Mouse (Mus musculus) kidney, embryonic 14.5 days (tissue): Measurements from ENCODE around the gene Map7. TPM values are rescaled to one million over a fixed set of nuclear protein-coding genes. Genes with fewer than 3 reads are reported as not detected.

ENCODE experiments used
- ATAC-seq: fragments of 200-750 bp; cut with Nextera tagmentation; 2 replicates; pipeline ENCODE4 v1.8.0; 2017; ENCODE audit warnings: moderate number of reproducible peaks, mild to moderate bottlenecking, moderate TSS enrichment, moderate library complexity; ENCODE audit not compliant: low FRiP score, low TSS enrichment
- H3K27ac ChIP-seq: fragments of 300-500 bp; sonication (generic); 2 replicates; pipeline ENCODE4 v1.5.1; 2014; ENCODE audit warnings: low read depth, mild to moderate bottlenecking, low read length, moderate library complexity, mixed read lengths
- H3K27me3 ChIP-seq: fragments of 300-500 bp; sonication (generic); 2 replicates; pipeline ENCODE4 v1.6.1; 2014; ENCODE audit warnings: mild to moderate bottlenecking, low read length; ENCODE audit not compliant: control insufficient read depth, insufficient read depth
- H3K36me3 ChIP-seq: fragments of 300-500 bp; sonication (generic); 2 replicates; pipeline ENCODE4 v1.6.1; 2014; ENCODE audit warnings: low read length, mixed read lengths; ENCODE audit not compliant: control insufficient read depth, insufficient read depth
- H3K4me1 ChIP-seq: fragments of 300-500 bp; sonication (generic); 2 replicates; pipeline ENCODE4 v1.6.1; 2014; ENCODE audit warnings: low read length, mixed read lengths; ENCODE audit not compliant: control insufficient read depth, insufficient read depth
- H3K4me2 ChIP-seq: fragments of 300-500 bp; sonication (generic); replicated peaks from 2 replicates; pipeline ENCODE4 v1.6.1; 2014; ENCODE audit warnings: low read depth, mild to moderate bottlenecking, low read length
- H3K4me3 ChIP-seq: fragments of 300-500 bp; sonication (generic); 2 replicates; pipeline ENCODE4 v1.5.1; 2014; ENCODE audit warnings: mild to moderate bottlenecking, low read length
- H3K9ac ChIP-seq: fragments of 300-500 bp; sonication (generic); 2 replicates; pipeline ENCODE4 v1.6.1; 2014; ENCODE audit warnings: low read depth, mild to moderate bottlenecking, low read length, moderate library complexity
- H3K9me3 ChIP-seq: fragments of 300-500 bp; sonication (generic); 2 replicates; pipeline ENCODE4 v1.6.1; 2016; ENCODE audit warnings: low read length; ENCODE audit not compliant: control insufficient read depth
- WGBS: fragments of 180-500 bp; shearing (Covaris S2); extraction: QIAGEN DNeasy Blood & Tissue Kit; methylation state at CpG from one replicate; pipeline ENCODE4 v1.1.7; 2014; 5-methylcytosine and 5-hydroxymethylcytosine counted together
- polyA plus RNA-seq: library from polyadenylated mRNA; unstranded; fragments of >200 nt; fragmentation: Nextera tagmentation; extraction: Ambion mirVana; gene quantifications from 2 replicates; pipeline ENCODE4 v1.2.1, GENCODE M21; 2014

The Map7 gene
- polyA plus RNA-seq, 1 experiment from 2014 or later, result 19.6 TPM

DNA sequence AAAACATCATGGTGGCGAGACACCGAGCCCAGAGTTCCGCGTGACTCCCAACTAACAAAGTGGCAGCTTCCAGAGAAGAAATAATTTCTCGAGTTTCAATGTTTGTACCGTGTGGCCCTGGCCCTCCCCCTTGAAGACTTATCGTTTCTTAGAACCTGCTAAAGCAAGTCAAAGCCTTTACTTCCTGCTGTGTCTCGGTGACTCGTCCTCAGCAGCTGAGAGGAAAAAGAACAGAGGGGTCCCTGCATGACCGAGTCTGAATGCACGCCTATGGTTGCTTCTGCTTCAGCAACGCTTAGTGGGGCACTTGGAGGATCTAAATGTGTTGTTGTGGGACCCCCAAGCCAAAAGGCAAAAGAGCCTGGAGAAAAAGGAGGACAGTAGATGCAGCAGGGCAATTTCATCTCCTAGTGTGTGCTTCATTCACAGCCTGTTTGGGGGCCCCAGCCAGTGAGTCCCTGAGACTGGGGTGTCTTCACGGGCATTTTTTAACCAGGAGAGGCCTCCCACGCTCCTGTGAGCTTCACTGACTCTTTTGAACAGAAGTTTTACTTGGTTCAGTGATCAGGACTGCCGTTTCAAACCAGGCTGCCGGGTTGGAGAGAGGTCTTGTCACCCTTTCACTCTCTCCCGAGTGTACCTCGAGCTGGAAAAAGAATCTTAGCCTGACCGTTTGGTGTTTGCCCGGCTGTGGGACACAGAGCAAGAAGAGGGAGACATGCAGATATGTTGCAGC is 56.6 kb downstream of the Map7 start:
- WGBS, result 33% methylated on average over 20 of the region's 20 CpGs
- Histone ChIP-seq H3K27ac (peak overlapping the region; percentile 76; the same call in 1 of the 2 replicates), H3K9me3 (no peaks in the 10 kb centered on the region), H3K4me1 (no peaks in the 10 kb centered on the region; the same call in 1 of the 2 replicates), H3K4me3 (peak overlapping the region; percentile 21; the same call in 1 of the 2 replicates), H3K36me3 (no peaks in the 10 kb centered on the region), H3K27me3 (no peaks in the 10 kb centered on the region), H3K4me2 (peak overlapping the region; percentile 24), H3K9ac (peak overlapping the region; percentile 47; the same call in 1 of the 2 replicates)
- peak; percentile 69 for ATAC-seq

DNA sequence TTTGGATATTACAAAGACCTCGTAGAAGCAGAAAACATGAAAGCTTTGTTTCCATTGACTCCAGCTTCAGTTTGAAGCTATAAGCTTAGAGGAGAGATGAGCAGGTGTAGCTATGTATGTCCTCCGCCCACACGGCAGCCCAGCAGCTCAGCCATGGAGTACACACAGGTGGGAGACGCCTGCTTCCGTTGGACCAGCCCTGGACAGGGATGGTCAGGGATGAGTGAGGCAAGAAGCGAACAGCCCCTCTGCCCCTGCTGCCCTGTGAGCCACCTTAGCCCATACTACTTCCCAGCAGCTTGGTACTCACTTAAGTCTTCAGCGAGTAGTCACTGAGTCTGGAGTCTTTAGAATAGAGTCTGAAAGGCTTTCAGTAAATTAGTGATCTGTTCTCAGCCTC is 58.7 kb downstream of the Map7 start:
- Histone ChIP-seq H3K4me2 (no peak overlapping the region), H3K9me3 (no peaks in the 10 kb centered on the region), H3K4me1 (no peaks in the 10 kb centered on the region; the same call in 1 of the 2 replicates), H3K27me3 (no peaks in the 10 kb centered on the region), H3K4me3 (no peak overlapping the region), H3K27ac (no peak overlapping the region), H3K9ac (no peak overlapping the region), H3K36me3 (no peaks in the 10 kb centered on the region)
- peak; percentile 55; the same call in 1 of the 2 replicates for ATAC-seq
- 58% methylated on average over 7 of the region's 7 CpGs for WGBS

DNA sequence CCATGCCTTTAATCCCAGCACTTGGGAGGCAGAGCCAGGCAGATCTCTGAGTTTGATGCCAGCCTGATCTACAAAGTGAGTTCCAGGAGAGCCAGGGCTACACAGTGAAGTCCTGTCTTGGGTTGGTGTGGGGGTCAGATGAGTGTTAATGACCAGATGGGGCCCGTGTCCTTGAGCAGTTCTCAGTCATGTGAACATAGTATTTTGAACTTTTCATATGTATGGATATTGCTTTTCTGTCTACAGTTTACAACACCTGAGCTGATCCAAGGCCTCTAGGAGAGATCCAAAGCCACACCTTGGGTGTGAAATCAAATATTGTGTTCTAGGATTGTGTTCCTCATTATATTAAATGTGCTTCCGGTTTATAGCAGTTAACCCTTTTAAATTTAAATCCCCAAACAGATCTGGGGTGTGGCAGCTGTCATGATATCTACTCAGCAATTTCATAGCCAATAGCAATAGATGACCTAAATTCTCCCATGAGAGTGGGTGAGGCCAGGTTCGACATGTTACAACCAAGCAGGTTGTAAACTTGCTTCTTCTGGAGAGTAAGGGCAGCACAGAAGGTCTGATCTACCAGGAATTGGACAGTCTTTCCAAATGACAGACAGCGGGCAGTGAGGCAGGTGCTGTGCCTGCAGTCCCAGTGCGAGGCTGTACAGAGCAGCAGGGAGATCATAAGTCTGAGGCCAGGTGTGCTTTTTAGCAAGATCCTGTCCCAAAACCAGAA is 61.5 kb downstream of the Map7 start:
- ATAC-seq, result no peak
- H3K27me3 ChIP-seq, result no peaks in the 10 kb centered on the region
- no peaks in the 10 kb centered on the region for H3K36me3 ChIP-seq
- H3K4me1 ChIP-seq, result peaks cover 6% of the 10 kb centered on the region; the same call in 1 of the 2 replicates
- H3K4me3 ChIP-seq, result no peak overlapping the region
- 82% methylated on average over 5 of the region's 5 CpGs for WGBS
- H3K9me3 ChIP-seq, result no peaks in the 10 kb centered on the region
- no peak overlapping the region for H3K4me2 ChIP-seq
- no peak overlapping the region for H3K9ac ChIP-seq
- peak overlapping the region; percentile 37 for H3K27ac ChIP-seq

DNA sequence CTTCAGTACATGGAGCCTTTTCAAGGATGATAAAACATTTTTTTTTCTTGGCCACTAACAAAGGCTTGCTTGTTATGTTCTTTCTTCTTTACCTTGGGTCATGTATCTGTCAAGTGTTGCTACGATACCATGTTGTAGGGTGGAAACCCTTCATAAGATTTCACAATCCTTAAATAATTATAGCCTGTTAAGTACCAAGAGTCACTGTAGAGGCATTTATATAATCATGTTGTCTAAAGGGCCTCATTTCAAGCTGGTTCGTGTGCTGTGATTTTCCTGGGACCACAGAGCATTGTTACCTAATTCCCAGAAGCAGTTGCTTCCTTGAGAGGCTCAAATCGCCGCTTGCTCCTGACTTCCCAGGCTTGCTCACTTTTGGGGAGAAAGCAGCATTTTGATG is 66.1 kb downstream of the Map7 start:
- Histone ChIP-seq H3K27ac (no peak overlapping the region), H3K36me3 (no peaks in the 10 kb centered on the region), H3K4me1 (0 out of 2 replicates have a peak, but pooled peaks cover 6% of the 10 kb centered on the region), H3K9me3 (no peaks in the 10 kb centered on the region), H3K9ac (no peak overlapping the region), H3K4me3 (no peak overlapping the region), H3K27me3 (no peaks in the 10 kb centered on the region), H3K4me2 (no peak overlapping the region)
- WGBS, result 88% methylated on average over 4 of the region's 4 CpGs
- ATAC-seq, result no peak

DNA sequence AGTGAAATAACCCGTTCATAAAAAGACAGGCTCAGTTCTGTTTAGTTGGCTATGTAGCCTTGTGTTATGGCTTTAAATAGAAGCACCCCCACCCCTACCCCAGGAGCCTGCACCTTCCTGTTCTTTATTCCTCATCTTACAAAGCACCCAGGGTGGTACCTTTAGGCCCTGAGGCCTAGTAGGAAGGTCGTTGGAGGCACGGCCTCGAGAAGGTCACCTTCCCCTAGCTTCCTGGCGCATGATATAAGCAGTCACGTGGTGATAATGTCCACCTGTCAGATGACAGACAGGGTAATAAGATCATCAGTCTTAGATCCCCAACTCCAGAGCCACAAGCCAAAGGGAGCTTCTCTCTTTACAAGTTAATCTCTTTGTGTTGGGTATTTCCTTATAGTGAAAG is 68.7 kb downstream of the Map7 start:
- H3K4me2 ChIP-seq, result no peak overlapping the region
- H3K4me1 ChIP-seq, result 0 out of 2 replicates have a peak, but pooled peaks cover 6% of the 10 kb centered on the region
- no peaks in the 10 kb centered on the region for H3K27me3 ChIP-seq
- no peak for ATAC-seq
- no peak overlapping the region for H3K27ac ChIP-seq
- no peaks in the 10 kb centered on the region for H3K9me3 ChIP-seq
- no peaks in the 10 kb centered on the region for H3K36me3 ChIP-seq
- no peak overlapping the region for H3K9ac ChIP-seq
- no peak overlapping the region for H3K4me3 ChIP-seq
- WGBS, result 71% methylated on average over 6 of the region's 6 CpGs

DNA sequence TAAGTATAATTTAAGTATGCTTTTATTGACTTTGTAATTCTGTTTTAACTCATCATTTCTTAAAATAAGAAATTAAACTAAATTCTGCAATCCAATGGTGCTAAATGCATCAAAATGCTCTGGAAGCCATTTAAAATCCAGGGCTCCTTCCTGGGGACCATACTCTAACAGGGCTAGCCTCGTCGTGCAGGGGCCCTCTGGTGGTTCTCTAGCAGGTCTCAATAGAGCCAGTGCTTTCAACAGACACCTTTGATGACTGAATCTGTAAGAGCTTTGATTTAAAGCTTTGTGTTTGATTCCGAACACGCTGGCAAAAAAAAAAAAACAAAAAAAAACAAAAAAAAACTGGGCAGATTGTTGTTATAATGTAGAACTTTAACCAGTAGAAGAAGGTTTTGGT is 70.6 kb downstream of the Map7 start:
- H3K4me2 ChIP-seq, result no peak overlapping the region
- no peak overlapping the region for H3K4me3 ChIP-seq
- no peak for ATAC-seq
- WGBS, result 79% methylated on average over 4 of the region's 4 CpGs
- H3K9ac ChIP-seq, result no peak overlapping the region
- H3K36me3 ChIP-seq, result no peaks in the 10 kb centered on the region
- no peak overlapping the region for H3K27ac ChIP-seq
- H3K4me1 ChIP-seq, result no peaks in the 10 kb centered on the region
- H3K9me3 ChIP-seq, result no peaks in the 10 kb centered on the region
- no peaks in the 10 kb centered on the region for H3K27me3 ChIP-seq

DNA sequence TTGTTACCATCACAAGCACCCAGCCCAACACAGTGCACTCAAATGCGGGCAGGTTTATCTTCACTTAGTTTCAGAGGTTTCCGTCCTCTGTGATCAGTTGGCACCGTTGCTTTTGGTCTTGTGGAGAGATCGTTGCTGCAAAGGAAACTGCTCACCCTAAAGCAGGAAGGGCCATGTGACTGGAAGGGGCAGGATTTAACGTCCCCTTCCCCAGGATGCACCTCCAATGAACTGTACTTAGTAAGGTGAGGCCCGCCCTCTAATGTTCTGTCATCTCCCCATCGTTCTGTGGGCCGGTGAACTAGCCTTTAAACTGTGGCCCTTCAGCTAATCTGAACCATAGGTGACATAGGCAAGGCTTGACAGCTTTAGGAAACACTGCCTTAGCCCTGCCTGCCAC is 71.3 kb downstream of the Map7 start:
- no peak for ATAC-seq
- no peak overlapping the region for H3K27ac ChIP-seq
- no peak overlapping the region for H3K9ac ChIP-seq
- H3K27me3 ChIP-seq, result no peaks in the 10 kb centered on the region
- H3K4me2 ChIP-seq, result no peak overlapping the region
- H3K9me3 ChIP-seq, result no peaks in the 10 kb centered on the region
- no peaks in the 10 kb centered on the region for H3K4me1 ChIP-seq
- no peak overlapping the region for H3K4me3 ChIP-seq
- 77% methylated on average over 8 of the region's 8 CpGs for WGBS
- H3K36me3 ChIP-seq, result no peaks in the 10 kb centered on the region

DNA sequence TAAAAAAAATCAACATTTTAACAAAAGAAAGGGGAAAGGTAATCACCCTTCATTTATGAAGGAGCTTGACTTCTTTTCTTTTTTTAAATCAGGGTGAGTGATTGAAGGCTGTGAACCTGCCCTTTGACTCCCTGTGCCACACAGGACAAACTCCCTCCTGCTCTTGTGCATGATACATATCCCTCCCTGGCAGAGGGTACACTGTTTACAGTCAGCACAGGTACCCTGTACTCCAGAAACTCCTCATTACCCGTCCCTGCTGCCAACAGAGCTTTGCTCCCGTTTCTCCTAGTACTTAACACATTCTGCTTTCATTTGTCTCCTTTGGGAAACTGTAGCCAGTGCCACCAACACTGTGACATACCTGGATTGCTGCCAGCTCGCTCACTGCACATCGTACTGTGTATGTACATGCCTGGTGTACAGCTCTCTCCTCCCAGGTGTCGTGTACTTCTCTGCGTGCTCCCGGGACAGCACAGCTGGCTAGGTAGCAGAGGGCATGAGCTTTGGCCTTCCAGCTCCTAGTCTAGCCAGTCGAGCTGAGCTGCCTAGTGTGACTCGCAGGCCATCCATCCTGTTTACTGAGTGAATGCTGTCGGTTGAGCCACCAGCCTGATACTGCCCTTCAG is 72.3 kb downstream of the Map7 start:
- Histone ChIP-seq H3K4me2 (no peak overlapping the region), H3K27me3 (no peaks in the 10 kb centered on the region), H3K36me3 (no peaks in the 10 kb centered on the region), H3K9ac (no peak overlapping the region), H3K27ac (no peak overlapping the region), H3K9me3 (no peaks in the 10 kb centered on the region), H3K4me1 (no peaks in the 10 kb centered on the region), H3K4me3 (no peak overlapping the region)
- 52% methylated on average over 10 of the region's 10 CpGs for WGBS
- 0 out of 2 replicates have a peak, but pooled peaks have one; percentile 32 for ATAC-seq

DNA sequence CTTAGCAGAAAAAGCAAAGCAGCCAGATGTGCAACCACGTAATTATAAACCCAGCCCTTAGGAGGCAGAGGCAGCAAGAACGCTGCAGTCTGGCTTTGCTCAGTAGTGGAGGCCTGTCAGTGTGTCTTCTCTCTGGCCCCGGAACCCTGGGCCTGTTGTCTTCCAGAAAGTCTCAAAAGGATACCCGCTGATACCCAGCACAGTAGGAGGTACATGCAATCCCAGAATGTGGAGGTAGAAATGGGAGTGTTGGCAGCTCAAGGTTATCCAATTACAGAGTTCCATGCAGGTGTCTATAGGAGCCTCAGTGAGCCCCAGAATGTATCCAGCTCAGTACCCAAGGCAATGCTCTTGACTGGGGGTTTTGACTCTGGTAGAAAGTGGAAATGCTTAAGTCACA is 73.7 kb downstream of the Map7 start:
- no peak for ATAC-seq
- WGBS, result 78% methylated on average over 4 of the region's 4 CpGs
- Histone ChIP-seq H3K4me1 (no peaks in the 10 kb centered on the region), H3K27ac (no peak overlapping the region), H3K9ac (no peak overlapping the region), H3K27me3 (no peaks in the 10 kb centered on the region), H3K4me3 (no peak overlapping the region), H3K9me3 (no peaks in the 10 kb centered on the region), H3K36me3 (no peaks in the 10 kb centered on the region), H3K4me2 (no peak overlapping the region)
